Mouse (Mus musculus) stomach, postnatal 0 days (tissue): ENCODE measurements at regions not wholly inside any gene's neighbourhood (a gene's known extent, or its start where the extent isn't known, plus 50 kb on each side); places are given as distances from the start of the nearest gene placed in this dataset.

Source experiments
- ATAC-seq: fragments of 200-750 bp; cut with Nextera tagmentation; 2 replicates; pipeline ENCODE4 v1.8.0; 2017; ENCODE audit not compliant: low FRiP score, low TSS enrichment
- DNase-seq: peaks from one replicate; pipeline ENCODE4 v3.0.0-alpha.2; 2016; ENCODE audit warnings: low spot score
- H3K27ac ChIP-seq: fragments of 300-500 bp; sonication (generic); replicated peaks from 2 replicates; pipeline ENCODE4 v1.5.1; 2014; ENCODE audit warnings: mild to moderate bottlenecking, control low read depth
- H3K27me3 ChIP-seq: fragments of 300-500 bp; sonication (generic); 2 replicates; pipeline ENCODE4 v1.6.1; 2014; ENCODE audit warnings: low read length; ENCODE audit not compliant: control insufficient read depth, insufficient read depth
- H3K36me3 ChIP-seq: fragments of 300-500 bp; sonication (generic); 2 replicates; pipeline ENCODE4 v1.6.1; 2014; ENCODE audit warnings: low read length, mixed read lengths; ENCODE audit not compliant: control insufficient read depth, insufficient read depth
- H3K4me1 ChIP-seq: fragments of 300-500 bp; sonication (generic); replicated peaks from 2 replicates; pipeline ENCODE4 v1.6.1; 2014; ENCODE audit warnings: antibody characterized with exemption; ENCODE audit not compliant: control insufficient read depth, insufficient read depth
- H3K4me2 ChIP-seq: fragments of 300-500 bp; sonication (generic); replicated peaks from 2 replicates; pipeline ENCODE4 v1.6.1; 2014; ENCODE audit warnings: low read depth, mild to moderate bottlenecking, control low read depth, moderate library complexity
- H3K4me3 ChIP-seq: fragments of 300-500 bp; sonication (generic); 2 replicates; pipeline ENCODE4 v1.5.1; 2014; ENCODE audit warnings: low read depth, low read length, control low read depth
- H3K9ac ChIP-seq: fragments of 300-500 bp; sonication (generic); 2 replicates; pipeline ENCODE4 v1.6.1; 2014; ENCODE audit warnings: mild to moderate bottlenecking, low read length, control low read depth, mixed read lengths
- H3K9me3 ChIP-seq: fragments of 300-500 bp; sonication (generic); 2 replicates; pipeline ENCODE4 v1.6.1; 2016; ENCODE audit warnings: low read length; ENCODE audit not compliant: control insufficient read depth
- CTCF ChIP-seq: IDR thresholded peaks from 2 replicates; pipeline ENCODE4 v1.5.1; 2016; ENCODE audit warnings: antibody characterized with exemption, low read depth, mild to moderate bottlenecking, moderate library complexity
- EP300 ChIP-seq: optimal IDR thresholded peaks from 2 replicates; pipeline ENCODE3; 2016; ENCODE audit warnings: antibody characterized with exemption
- WGBS: fragments of 180-500 bp; shearing (Covaris S2); extraction: QIAGEN DNeasy Blood & Tissue Kit; methylation state at CpG from one replicate; pipeline ENCODE4 v1.1.7; 2014; 5-methylcytosine and 5-hydroxymethylcytosine counted together

GRCm38 (mm10) chr16:51521317-51522092 is 509.5 kb upstream of the Cblb start:
- TF ChIP-seq CTCF (no peak), EP300 (no peak)
- H3K27ac ChIP-seq, result no peak overlapping the region
- H3K4me2 ChIP-seq, result no peak overlapping the region
- no peaks in the 10 kb centered on the region for H3K27me3 ChIP-seq
- no peaks in the 10 kb centered on the region for H3K36me3 ChIP-seq
- 73% methylated on average over 13 of the region's 13 CpGs for WGBS
- no peak for DNase-seq
- no peak overlapping the region for H3K4me3 ChIP-seq
- no peaks in the 10 kb centered on the region for H3K9me3 ChIP-seq
- no peak overlapping the region for H3K9ac ChIP-seq
- no peaks in the 10 kb centered on the region for H3K4me1 ChIP-seq
- no peak for ATAC-seq

DNA sequence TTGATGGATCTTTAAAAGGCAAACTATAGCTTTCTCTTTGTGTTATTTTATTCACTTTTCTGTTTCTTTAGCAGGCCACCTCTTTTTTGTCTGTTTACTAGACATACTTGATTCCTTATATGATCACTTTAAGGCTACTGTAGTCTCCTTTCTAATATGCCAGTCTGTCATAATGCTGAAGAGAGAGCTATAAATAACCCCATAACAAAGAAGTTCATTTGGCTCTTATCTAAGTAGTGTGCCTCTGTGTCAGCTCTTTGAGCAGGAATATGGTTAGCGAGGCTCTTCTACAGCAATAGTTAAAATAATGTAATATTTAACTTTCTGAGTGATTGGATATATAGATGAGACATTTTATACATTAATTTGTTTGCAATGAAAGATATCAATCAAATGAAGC is 507.0 kb upstream of the Cblb start:
- 75% methylated on average over 1 of the region's 1 CpGs for WGBS
- Histone ChIP-seq H3K4me2 (no peak overlapping the region), H3K36me3 (no peaks in the 10 kb centered on the region), H3K9me3 (no peaks in the 10 kb centered on the region), H3K27me3 (no peaks in the 10 kb centered on the region), H3K4me3 (no peak overlapping the region), H3K9ac (no peak overlapping the region), H3K27ac (no peak overlapping the region), H3K4me1 (no peaks in the 10 kb centered on the region)
- TF ChIP-seq CTCF (no peak), EP300 (no peak)
- DNase-seq (no peak), ATAC-seq (no peak)

GRCm38 (mm10) chr16:51532496-51532895 is 498.5 kb upstream of the Cblb start:
- no peak for DNase-seq
- Histone ChIP-seq H3K4me3 (no peak overlapping the region), H3K27ac (no peak overlapping the region), H3K9ac (no peak overlapping the region), H3K9me3 (no peaks in the 10 kb centered on the region), H3K4me2 (no peak overlapping the region), H3K4me1 (no peaks in the 10 kb centered on the region), H3K36me3 (no peaks in the 10 kb centered on the region), H3K27me3 (no peaks in the 10 kb centered on the region)
- 81% methylated on average over 1 of the region's 1 CpGs for WGBS
- ATAC-seq, result no peak
- TF ChIP-seq EP300 (no peak), CTCF (no peak)

DNA sequence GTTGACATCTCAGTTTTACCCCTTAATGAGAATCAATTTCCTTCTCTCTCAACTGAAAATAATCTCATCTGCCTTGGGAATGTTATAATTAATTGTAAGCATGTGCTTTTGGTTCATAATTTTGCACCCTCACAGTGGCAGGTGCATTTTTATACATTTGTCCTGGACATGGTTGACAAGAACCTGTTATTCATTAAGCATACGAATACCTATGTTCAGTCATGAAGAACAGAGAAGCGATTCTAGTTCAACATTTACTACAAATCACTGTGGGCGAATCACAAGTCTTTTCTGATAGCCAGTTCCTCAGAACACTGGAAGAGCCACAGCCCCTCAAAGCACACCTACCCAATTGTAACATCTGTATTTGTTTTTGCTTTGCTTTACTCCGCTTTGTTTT is 487.3 kb upstream of the Cblb start:
- Histone ChIP-seq H3K4me3 (no peak overlapping the region), H3K9ac (no peak overlapping the region), H3K4me2 (no peak overlapping the region), H3K4me1 (no peaks in the 10 kb centered on the region), H3K9me3 (no peaks in the 10 kb centered on the region), H3K27me3 (no peaks in the 10 kb centered on the region), H3K36me3 (no peaks in the 10 kb centered on the region), H3K27ac (no peak overlapping the region)
- TF ChIP-seq EP300 (no peak), CTCF (no peak)
- ATAC-seq, result no peak
- DNase-seq, result no peak
- 85% methylated on average over 4 of the region's 4 CpGs for WGBS

GRCm38 (mm10) chr16:51547032-51547431 is 484.0 kb upstream of the Cblb start:
- H3K27me3 ChIP-seq, result no peaks in the 10 kb centered on the region
- no peaks in the 10 kb centered on the region for H3K36me3 ChIP-seq
- no peak overlapping the region for H3K9ac ChIP-seq
- H3K9me3 ChIP-seq, result no peaks in the 10 kb centered on the region
- 79% methylated on average over 1 of the region's 1 CpGs for WGBS
- DNase-seq (no peak), ATAC-seq (no peak)
- H3K27ac ChIP-seq, result no peak overlapping the region
- no peaks in the 10 kb centered on the region for H3K4me1 ChIP-seq
- TF ChIP-seq CTCF, result no peak
- TF ChIP-seq EP300, result no peak
- no peak overlapping the region for H3K4me2 ChIP-seq
- H3K4me3 ChIP-seq, result no peak overlapping the region

- Histone ChIP-seq H3K4me2 (no peak overlapping the region), H3K27ac (no peak overlapping the region), H3K4me3 (no peak overlapping the region), H3K9me3 (no peaks in the 10 kb centered on the region), H3K36me3 (no peaks in the 10 kb centered on the region), H3K27me3 (no peaks in the 10 kb centered on the region), H3K9ac (no peak overlapping the region), H3K4me1 (no peaks in the 10 kb centered on the region)
- ATAC-seq (no peak), DNase-seq (no peak)
- 84% methylated on average over 5 of the region's 5 CpGs for WGBS
- TF ChIP-seq CTCF (no peak), EP300 (no peak)
Observed at GRCm38 (mm10) chr16:51562866-51563658, 468.0 kb upstream of the Cblb start.
